Mouse (Mus musculus) layer of hippocampus, postnatal 36 days (tissue): Measurements from ENCODE around the gene Gm45208. TPM values are rescaled to one million over a fixed set of nuclear protein-coding genes. Genes with fewer than 3 reads are reported as not detected.
"Not testable (repeated sequence)": the region's sequence is repeated elsewhere in the genome, so short reads cannot be mapped to it uniquely, and the experiment has no call there.

Experiments used
- DNase-seq, 2 experiments: peaks; one replicate each; pipeline ENCODE4 v3.0.0; 2022
- total RNA-seq, 2 experiments: library from RNA; stranded (reverse); gene quantifications; 2 replicates each; pipeline ENCODE4 v1.2.3; 2021

Gene Gm45208
- total RNA-seq: under 1 TPM in 1 of 2 experiments, not detected in 1; 0.61 TPM

GRCm38 (mm10) chrX:7721514-7722281, at the start of gene Gm45208:
TSS of gene Gm45208 (plus strand) at chrX:7722245.
- DNase-seq: peak; percentile 64 to 73

- DNase-seq: no peak
Observed at GRCm38 (mm10) chrX:7672739-7673138, 49.3 kb upstream of the Gm45208 start.

DNA sequence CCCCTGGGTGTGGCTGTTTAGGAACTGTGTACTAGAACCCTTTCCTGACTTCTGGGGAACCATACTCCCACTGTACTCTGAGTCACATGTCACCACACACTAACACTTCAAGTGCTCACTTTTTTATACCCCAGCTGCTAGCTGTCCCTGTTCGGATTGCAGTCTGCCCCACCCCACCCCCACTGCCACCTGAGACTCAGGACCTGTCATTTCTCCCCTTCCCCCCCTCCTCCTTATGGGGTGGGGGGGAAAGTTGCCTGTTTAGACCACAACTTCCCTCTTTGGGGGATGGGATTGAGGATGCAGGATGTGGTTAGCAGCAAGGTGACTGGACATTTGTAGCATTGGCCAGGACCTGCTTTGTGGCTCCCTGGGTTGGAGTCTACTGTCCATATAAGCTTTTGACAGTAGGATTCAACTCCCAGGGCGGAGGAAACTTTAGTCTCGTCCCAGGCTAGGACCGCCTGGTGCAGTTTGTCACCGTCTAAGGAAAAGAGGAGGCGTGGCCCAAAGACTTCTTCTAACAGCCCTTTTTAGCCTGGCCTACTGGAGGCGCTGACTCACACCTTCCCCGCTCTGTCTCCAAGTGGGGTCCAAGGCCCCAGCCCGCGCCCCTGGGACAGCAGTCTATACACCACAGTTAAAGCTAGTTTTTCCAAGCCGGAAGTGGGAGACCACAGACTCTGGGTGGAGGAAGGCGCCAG, 48.3 kb upstream of the Gm45208 start:
- no peak for DNase-seq

DNA sequence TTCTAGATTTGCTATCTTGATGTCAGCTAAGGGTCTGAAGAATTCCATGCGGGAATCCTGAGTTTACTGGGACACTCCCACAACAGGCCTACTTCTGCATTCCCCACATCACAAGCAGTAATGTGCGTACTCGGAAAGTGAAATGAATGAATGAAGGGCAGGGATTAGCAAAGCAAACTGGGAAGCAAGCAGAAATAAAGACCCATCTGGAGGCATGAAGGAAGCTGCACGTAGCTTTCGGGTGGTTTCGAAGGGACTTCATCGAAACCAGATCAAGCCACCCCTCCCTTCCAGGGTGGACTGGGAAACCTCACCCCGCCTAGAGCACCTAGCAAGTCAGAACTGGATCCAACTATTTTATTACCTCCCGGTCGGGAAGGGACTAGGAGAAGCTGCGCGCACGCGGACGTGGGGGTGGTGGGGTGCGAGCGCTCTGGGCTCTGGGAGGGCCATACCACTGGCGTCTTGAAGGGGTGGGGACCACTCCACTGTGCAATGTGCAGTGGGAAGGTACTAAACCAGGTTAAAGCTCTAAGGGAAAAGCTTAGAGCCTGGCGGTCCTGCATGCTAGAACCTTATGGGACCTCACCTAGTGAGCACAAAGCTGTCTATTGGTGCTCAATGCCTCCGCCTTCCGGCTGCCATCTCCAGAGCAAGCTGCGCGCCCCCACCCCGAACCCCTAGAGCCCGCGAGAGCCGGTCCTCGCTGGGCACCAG, 47.6 kb upstream of the Gm45208 start:
- no peak for DNase-seq

GRCm38 (mm10) chrX:7675001-7675380, 47.1 kb upstream of the Gm45208 start:
- DNase-seq: no peak

- DNase-seq: no peak
Observed at GRCm38 (mm10) chrX:7678986-7679385, 43.1 kb upstream of the Gm45208 start.

DNA sequence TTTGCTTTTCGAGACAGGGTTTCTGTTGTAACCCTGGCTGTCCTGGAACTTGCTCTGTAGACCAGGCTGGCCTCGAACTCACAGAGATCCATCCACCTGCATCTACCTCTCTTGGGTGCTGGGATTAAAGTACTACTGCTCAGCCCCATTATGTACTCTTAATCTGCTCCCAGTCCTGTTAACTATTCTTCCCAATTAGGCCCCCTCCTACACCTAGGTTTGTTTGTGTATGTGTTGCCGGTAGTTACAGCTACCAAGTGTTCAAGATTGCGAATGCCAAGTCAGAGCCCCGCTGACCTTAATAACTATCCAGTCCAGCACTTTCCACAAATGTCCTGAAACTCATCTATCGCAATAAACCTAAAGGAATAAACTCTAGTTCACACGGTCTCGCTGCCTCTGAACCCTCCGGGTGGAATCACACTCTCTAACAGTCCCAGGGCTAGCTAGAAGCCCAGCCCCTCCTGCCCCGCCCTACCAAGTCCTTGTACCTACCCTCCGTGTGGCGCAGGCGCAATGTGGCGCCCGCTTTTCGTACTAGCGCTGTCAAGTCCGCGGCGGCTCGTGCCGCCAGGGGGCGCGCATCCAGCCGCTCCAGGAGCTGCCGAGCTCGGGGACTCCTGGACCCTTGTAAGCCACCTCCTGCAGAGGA, 42.5 kb upstream of the Gm45208 start:
- peak; percentile 80 to 82 for DNase-seq

GRCm38 (mm10) chrX:7680057-7680412, 42.0 kb upstream of the Gm45208 start:
- no peak for DNase-seq

GRCm38 (mm10) chrX:7680864-7681263, 41.2 kb upstream of the Gm45208 start, which contains the start of gene Magix:
TSS of gene Magix (minus strand) at chrX:7681251.
- no peak for DNase-seq

DNA sequence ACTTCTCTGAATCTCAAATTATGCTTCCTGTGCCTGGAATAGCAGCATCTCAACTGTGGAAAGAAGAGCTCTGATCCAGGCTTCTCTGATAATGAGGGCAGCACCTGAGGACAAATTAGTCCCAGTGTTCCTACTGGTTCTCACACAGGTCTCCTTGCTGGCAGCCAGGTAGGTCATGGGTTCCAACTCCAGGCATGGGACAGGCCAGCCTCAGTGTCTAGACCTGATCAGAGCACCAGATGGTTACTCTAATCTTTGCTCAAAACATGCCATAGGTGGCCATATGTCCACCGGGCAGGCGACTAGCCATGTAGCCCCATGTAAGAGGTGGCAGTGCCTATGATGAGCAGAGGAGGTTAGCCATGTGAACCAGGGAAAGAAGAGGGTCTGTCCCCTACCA, 33.7 kb upstream of the Gm45208 start:
- no peak for DNase-seq

GRCm38 (mm10) chrX:7690486-7690885, 31.6 kb upstream of the Gm45208 start:
- DNase-seq: no peak

DNA sequence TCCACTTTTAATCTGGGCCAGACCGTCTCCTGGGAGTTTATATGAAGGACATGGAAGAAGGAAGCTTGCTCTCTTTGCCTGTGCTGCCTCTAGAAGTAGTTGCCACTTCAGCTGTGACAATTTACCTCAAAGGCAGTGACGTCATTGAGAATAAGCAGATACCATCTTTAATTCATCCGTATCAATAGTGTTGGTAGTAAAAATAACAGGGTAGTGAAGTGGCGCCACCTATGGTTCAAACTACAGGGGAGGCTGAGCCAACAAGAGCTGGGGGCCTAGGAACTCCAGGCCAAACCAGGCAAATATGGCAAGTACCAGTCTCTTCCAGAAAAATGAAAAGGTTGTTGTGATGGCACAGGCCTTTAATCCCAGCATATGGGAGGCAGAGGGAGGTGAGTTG, 29.2 kb upstream of the Gm45208 start:
- no peak for DNase-seq

- DNase-seq: no peak
Observed at GRCm38 (mm10) chrX:7696520-7696919, 25.5 kb upstream of the Gm45208 start.

GRCm38 (mm10) chrX:7696954-7697381, 25.1 kb upstream of the Gm45208 start, which contains the start of gene Gpkow:
TSS of gene Gpkow (plus strand) at chrX:7697131.
- peak; percentile 78 to 79 for DNase-seq

DNA sequence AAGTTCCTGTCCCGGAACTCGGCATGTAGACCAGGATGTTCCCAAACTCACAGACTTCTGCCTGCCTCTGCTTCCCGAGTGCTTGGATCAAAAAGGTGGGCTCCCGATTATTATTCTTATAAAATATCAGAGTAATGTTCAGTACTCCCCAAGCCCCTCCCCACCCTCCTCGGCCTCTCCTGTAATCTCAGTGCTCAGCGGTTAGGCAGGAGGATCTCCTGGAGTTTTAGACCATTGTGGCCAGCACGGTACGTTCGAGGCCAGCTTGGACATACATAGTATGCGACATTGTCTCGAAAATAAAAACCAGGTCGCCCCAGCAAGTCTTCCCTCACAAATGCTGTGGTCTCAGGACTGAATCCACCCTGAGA, 8.3 kb upstream of the Gm45208 start:
- DNase-seq: not testable (repeated sequence)

DNA sequence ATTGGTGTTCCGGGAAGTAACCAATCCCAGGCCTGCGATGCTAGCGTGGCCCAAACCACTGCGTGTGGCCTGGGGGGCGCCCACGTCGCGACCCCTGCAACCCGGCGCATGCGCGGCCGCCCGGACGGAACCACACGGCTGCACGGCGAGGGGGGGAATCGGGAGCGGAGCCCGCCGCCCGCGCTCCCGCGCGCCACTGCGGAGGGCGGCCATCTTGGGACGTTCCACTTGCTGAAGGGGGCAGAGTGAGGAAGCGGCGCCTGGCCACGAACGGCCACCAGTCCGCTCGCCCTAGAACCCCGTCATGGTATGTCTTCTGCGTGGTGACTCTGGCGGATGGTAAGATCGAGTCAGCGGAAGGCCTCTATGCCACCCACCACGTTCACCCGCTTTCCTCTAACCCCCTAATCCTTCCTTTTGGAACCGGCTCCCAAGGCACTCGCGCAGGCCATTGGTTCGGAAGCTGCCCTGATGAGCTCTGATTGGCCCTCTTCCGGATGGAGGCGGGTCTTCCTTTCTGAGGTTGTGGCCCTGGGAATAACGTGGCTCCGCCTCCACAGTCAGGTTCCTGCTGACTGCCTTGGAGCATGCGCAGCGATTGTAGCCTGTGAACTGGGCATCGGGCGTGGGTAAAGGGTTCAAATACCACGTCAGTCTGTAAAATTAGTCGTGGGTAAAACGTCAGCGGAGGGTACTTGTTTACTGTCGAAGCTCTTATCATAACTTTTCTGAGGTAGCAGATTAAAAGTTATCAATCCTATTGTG, 7.7 kb upstream of the Gm45208 start, which contains the start of gene Wdr45:
Gene Wdr45 (plus strand): TSS at position 199 of the 765 bp plus-strand sequence.
- DNase-seq: peak; percentile 88 to 91

DNA sequence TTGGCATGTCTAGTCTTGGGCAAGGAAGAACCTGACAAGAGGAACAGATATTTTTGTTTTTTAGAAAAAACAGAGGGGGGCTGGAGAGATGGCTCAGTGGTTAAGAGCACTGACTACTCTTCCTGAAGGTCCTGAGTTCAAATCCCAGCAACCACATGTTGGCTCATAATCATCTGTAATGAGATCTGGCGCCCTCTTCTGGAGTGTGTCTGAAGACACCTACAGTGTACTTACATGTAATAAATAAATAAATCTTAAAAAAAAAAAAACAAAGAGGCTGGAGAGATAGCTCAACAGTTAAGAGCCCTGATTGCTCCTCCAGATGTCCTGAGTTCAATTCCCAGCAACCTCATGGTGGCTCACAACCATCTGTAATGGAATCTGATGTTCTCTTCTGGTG, 6.0 kb upstream of the Gm45208 start:
- not testable (repeated sequence) for DNase-seq

- no peak for DNase-seq
Observed at GRCm38 (mm10) chrX:7722282-7722611, 202 bp downstream of the Gm45208 start.

- DNase-seq: no peak
Observed at GRCm38 (mm10) chrX:7722691-7723090, 646 bp downstream of the Gm45208 start.

- DNase-seq: no peak
Observed at GRCm38 (mm10) chrX:7724135-7724534, 2.1 kb downstream of the Gm45208 start.

DNA sequence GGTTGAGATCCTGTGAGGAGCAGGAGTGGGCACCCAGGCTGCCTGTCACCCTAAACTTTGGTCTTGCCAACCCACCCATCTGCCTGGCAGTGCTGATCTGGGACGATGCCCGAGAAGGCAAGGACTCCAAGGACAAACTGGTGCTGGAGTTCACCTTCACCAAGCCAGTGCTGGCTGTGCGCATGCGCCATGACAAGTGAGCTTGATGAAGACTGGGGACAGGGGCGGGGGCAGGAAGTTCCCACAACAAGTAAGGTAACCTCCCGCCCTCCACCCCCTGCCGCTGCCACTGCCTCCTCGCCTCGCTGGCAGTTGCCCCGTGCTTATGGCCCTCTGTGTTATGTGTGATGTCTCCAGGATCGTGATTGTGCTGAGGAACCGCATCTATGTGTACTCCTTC, 3.8 kb downstream of the Gm45208 start:
- no peak for DNase-seq

- DNase-seq: no peak
Observed at GRCm38 (mm10) chrX:7727176-7727575, 5.1 kb downstream of the Gm45208 start.
